Mouse (Mus musculus) embryonic facial prominence, embryonic 15.5 days (tissue): Measurements from ENCODE around the gene Nap1l3. TPM values are rescaled to one million over a fixed set of nuclear protein-coding genes. Genes with fewer than 3 reads are reported as not detected.

Experiments
- ATAC-seq: fragments of 200-750 bp; cut with Nextera tagmentation; 2 replicates; pipeline ENCODE4 v1.8.0; 2017; ENCODE audit warnings: low read depth, moderate TSS enrichment; ENCODE audit not compliant: insufficient number of reproducible peaks, low FRiP score, low TSS enrichment
- H3K27ac ChIP-seq: fragments of 300-500 bp; sonication (generic); replicated peaks from 2 replicates; pipeline ENCODE4 v1.5.1; 2015; ENCODE audit warnings: mild to moderate bottlenecking, inconsistent platforms
- H3K27me3 ChIP-seq: fragments of 300-500 bp; sonication (generic); 2 replicates; pipeline ENCODE4 v1.6.1; 2015; ENCODE audit warnings: inconsistent platforms
- H3K36me3 ChIP-seq: fragments of 300-500 bp; sonication (generic); 2 replicates; pipeline ENCODE4 v1.6.1; 2015; ENCODE audit warnings: mild to moderate bottlenecking, inconsistent platforms
- H3K4me1 ChIP-seq: fragments of 300-500 bp; sonication (generic); 2 replicates; pipeline ENCODE4 v1.6.1; 2015; ENCODE audit warnings: inconsistent platforms
- H3K4me2 ChIP-seq: fragments of 300-500 bp; sonication (generic); replicated peaks from 2 replicates; pipeline ENCODE4 v1.6.1; 2015; ENCODE audit warnings: mild to moderate bottlenecking, inconsistent platforms
- H3K4me3 ChIP-seq: fragments of 300-500 bp; sonication (generic); replicated peaks from 2 replicates; pipeline ENCODE4 v1.5.1; 2015; ENCODE audit warnings: mild to moderate bottlenecking, inconsistent platforms
- H3K9ac ChIP-seq: fragments of 300-500 bp; sonication (generic); 2 replicates; pipeline ENCODE4 v1.6.1; 2015; ENCODE audit warnings: inconsistent platforms
- H3K9me3 ChIP-seq: fragments of 300-500 bp; sonication (generic); replicated peaks from 2 replicates; pipeline ENCODE4 v1.6.1; 2016; ENCODE audit warnings: inconsistent platforms
- WGBS: fragments of 180-500 bp; shearing (Covaris S2); methylation state at CpG from one replicate; pipeline ENCODE4 v1.1.7; 2015; 5-methylcytosine and 5-hydroxymethylcytosine counted together
- polyA plus RNA-seq: library from polyadenylated mRNA; unstranded; fragments of >200 nt; fragmentation: Nextera tagmentation; extraction: Ambion mirVana; gene quantifications from 2 replicates; pipeline ENCODE4 v1.2.1, GENCODE M21; 2015

Nap1l3 gene
- polyA plus RNA-seq: 4.0 and 4.4 TPM in 2 replicates

GRCm38 (mm10) chrX:122396781-122397581 is at the start of gene Nap1l3:
Nap1l3 (minus strand) TSS chrX:122397401.
- 5% methylated on average over 37 of the region's 39 CpGs for WGBS
- Histone ChIP-seq H3K36me3 (no peaks in the 10 kb centered on the region), H3K27ac (no peak within 1 kb of the TSS), H3K4me2 (peak within 1 kb of the TSS; percentile 52), H3K4me1 (no peaks in the 10 kb centered on the region), H3K9me3 (no peaks in the 10 kb centered on the region), H3K9ac (peak within 1 kb of the TSS; percentile 31; the same call in 1 of the 2 replicates), H3K27me3 (no peaks in the 10 kb centered on the region), H3K4me3 (peak within 1 kb of the TSS; percentile 57)
- peak; percentile 90 for ATAC-seq

GRCm38 (mm10) chrX:122397652-122398051 is 451 bp upstream of the Nap1l3 start:
- H3K9me3 ChIP-seq: no peaks in the 10 kb centered on the region
- H3K4me2 ChIP-seq: peak overlapping the region; percentile 52
- no peaks in the 10 kb centered on the region for H3K27me3 ChIP-seq
- 18% methylated on average over 8 of the region's 8 CpGs for WGBS
- H3K27ac ChIP-seq: no peak overlapping the region
- H3K4me3 ChIP-seq: peak overlapping the region; percentile 57
- H3K36me3 ChIP-seq: no peaks in the 10 kb centered on the region
- no peaks in the 10 kb centered on the region for H3K4me1 ChIP-seq
- ATAC-seq: 0 out of 2 replicates have a peak, but pooled peaks have one; percentile 7
- no peak overlapping the region for H3K9ac ChIP-seq
